Mouse (Mus musculus): Measurements from ENCODE around the gene Ace3.
"Not testable (repeated sequence)": the region's sequence is repeated elsewhere in the genome, so short reads cannot be mapped to it uniquely, and the experiment has no call there.

GRCm38 (mm10) chr11:106032074-106032473, 37.6 kb downstream of the Ace3 start:
- not testable (repeated sequence) for TF ChIP-seq POLR2A (IDR thresholded peaks at IDR 0.05; ENCODE audit: control insufficient read depth, extremely low read depth, insufficient read depth, low read length, poor library complexity); CTCF (IDR thresholded peaks at IDR 0.05; ENCODE audit: borderline replicate concordance, control insufficient read depth, extremely low read depth, insufficient read depth, low read length, poor library complexity)
